Mouse (Mus musculus) heart, embryonic 11.5 days (tissue): Measurements from ENCODE around the gene Nf2. TPM values are rescaled to one million over a fixed set of nuclear protein-coding genes. Genes with fewer than 3 reads are reported as not detected.
"Not testable (repeated sequence)": the region's sequence is repeated elsewhere in the genome, so short reads cannot be mapped to it uniquely, and the experiment has no call there.

Source experiments
- ATAC-seq: fragments of 200-750 bp; cut with Nextera tagmentation; replicated peaks from 2 replicates; pipeline ENCODE4 v1.8.0; 2017; ENCODE audit warnings: moderate library complexity; ENCODE audit not compliant: insufficient number of reproducible peaks, low FRiP score, low TSS enrichment
- H3K27ac ChIP-seq: fragments of 300-500 bp; sonication (generic); 2 replicates; pipeline ENCODE4 v1.5.1; 2014; ENCODE audit warnings: mild to moderate bottlenecking, low read depth, low read length
- H3K27me3 ChIP-seq: fragments of 300-500 bp; sonication (generic); 2 replicates; pipeline ENCODE4 v1.6.1; 2014; ENCODE audit warnings: mild to moderate bottlenecking, low read length, mixed read lengths; ENCODE audit not compliant: control insufficient read depth, insufficient read depth
- H3K36me3 ChIP-seq: fragments of 300-500 bp; sonication (generic); 2 replicates; pipeline ENCODE4 v1.6.1; 2014; ENCODE audit warnings: mild to moderate bottlenecking, low read length, moderate library complexity, mixed read lengths; ENCODE audit not compliant: control insufficient read depth, insufficient read depth
- H3K4me1 ChIP-seq: fragments of 300-500 bp; sonication (generic); 2 replicates; pipeline ENCODE4 v1.6.1; 2014; ENCODE audit warnings: low read length; ENCODE audit not compliant: control insufficient read depth, insufficient read depth
- H3K4me2 ChIP-seq: fragments of 300-500 bp; sonication (generic); 2 replicates; pipeline ENCODE4 v1.6.1; 2014; ENCODE audit warnings: mild to moderate bottlenecking, moderate library complexity
- H3K4me3 ChIP-seq: fragments of 300-500 bp; sonication (generic); 2 replicates; pipeline ENCODE4 v1.5.1; 2014; ENCODE audit warnings: low read depth, low read length
- H3K9ac ChIP-seq: fragments of 300-500 bp; sonication (generic); 2 replicates; pipeline ENCODE4 v1.6.1; 2014; ENCODE audit warnings: mild to moderate bottlenecking, low read depth, low read length, moderate library complexity
- H3K9me3 ChIP-seq: fragments of 300-500 bp; sonication (generic); replicated peaks from 2 replicates; pipeline ENCODE4 v1.6.1; 2016; ENCODE audit warnings: low read length; ENCODE audit not compliant: control insufficient read depth
- WGBS: fragments of 180-500 bp; shearing (Covaris S2); extraction: QIAGEN DNeasy Blood & Tissue Kit; methylation state at CpG from one replicate; pipeline ENCODE4 v1.1.7; 2014; ENCODE audit not compliant: insufficient replicate concordance; 5-methylcytosine and 5-hydroxymethylcytosine counted together
- polyA plus RNA-seq: library from polyadenylated mRNA; unstranded; fragments of >200 nt; fragmentation: Nextera tagmentation; extraction: Ambion mirVana; gene quantifications from 2 replicates; pipeline ENCODE4 v1.2.1, GENCODE M21; 2014

Gene Nf2
- polyA plus RNA-seq, 1 experiment from 2014 or later, result 32.7 TPM

DNA sequence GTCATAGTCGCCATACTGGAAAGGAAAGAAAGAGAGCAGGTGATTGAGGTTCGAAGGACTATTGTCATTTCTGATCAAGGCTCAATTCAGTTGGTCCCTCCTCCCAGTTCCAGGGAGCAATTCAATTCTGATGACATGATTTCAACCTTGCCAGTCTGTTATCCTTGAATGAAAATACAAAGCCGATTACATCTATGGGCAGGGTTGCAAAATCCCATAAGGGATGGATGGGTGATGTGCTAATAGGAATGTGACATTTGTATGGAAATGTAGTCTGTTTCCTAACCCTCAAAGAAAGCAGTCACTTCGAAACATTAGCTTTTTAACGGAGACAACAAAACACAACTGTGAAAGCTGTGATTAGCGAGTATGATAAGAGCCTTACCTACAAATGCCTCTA lies 41.0 kb downstream of the Nf2 start:
- no peak for ATAC-seq
- Histone ChIP-seq H3K27ac (no peak overlapping the region), H3K9ac (no peak overlapping the region), H3K36me3 (peaks cover 2% of the 10 kb centered on the region; the same call in 1 of the 2 replicates), H3K4me1 (peaks cover 7% of the 10 kb centered on the region), H3K27me3 (no peaks in the 10 kb centered on the region), H3K4me2 (no peak overlapping the region), H3K9me3 (no peaks in the 10 kb centered on the region), H3K4me3 (no peak overlapping the region)
- 84% methylated on average over 6 of the region's 6 CpGs for WGBS

GRCm38 (mm10) chr11:4806031-4806715 lies 43.2 kb downstream of the Nf2 start:
- no peak overlapping the region for H3K9ac ChIP-seq
- H3K27me3 ChIP-seq, result no peaks in the 10 kb centered on the region
- no peak for ATAC-seq
- 72% methylated on average over 6 of the region's 6 CpGs for WGBS
- H3K36me3 ChIP-seq, result 0 out of 2 replicates have a peak, but pooled peaks cover 6% of the 10 kb centered on the region
- H3K27ac ChIP-seq, result no peak overlapping the region
- no peak overlapping the region for H3K4me3 ChIP-seq
- peaks cover 7% of the 10 kb centered on the region for H3K4me1 ChIP-seq
- no peak overlapping the region for H3K4me2 ChIP-seq
- no peaks in the 10 kb centered on the region for H3K9me3 ChIP-seq

DNA sequence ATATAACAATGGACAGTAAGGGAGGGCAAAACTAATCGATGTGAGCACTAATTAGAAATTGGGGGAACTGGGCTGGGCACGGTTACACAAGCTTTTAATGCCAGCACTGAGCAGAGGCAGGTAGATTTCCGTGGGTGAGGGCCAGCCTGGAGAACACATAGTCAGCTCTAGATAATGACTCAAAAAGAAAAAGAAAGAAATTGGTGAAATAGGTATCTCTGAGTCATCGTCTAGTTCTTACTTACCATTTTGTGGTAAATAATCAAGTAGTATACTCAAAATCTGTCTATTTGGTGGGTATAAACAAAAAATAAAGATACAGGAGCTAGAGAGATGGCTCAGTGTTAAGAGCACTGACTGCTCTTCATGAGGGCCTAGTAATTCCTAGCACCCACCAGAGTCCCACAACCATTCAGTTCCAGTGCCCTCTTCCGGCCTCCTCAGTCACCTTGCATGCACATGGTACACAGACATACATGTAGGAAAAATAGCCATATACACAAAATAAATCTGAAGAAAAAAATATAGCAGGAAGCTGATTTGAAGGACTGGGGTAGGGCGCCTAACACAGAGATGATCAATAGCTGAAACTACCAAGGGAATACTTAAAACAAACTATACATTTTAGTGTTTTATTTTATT lies 44.3 kb downstream of the Nf2 start:
- no peak overlapping the region for H3K4me2 ChIP-seq
- no peak for ATAC-seq
- no peak overlapping the region for H3K4me3 ChIP-seq
- no peaks in the 10 kb centered on the region for H3K27me3 ChIP-seq
- no peak overlapping the region for H3K9ac ChIP-seq
- H3K36me3 ChIP-seq, result 0 out of 2 replicates have a peak, but pooled peaks cover 6% of the 10 kb centered on the region
- H3K27ac ChIP-seq, result no peak overlapping the region
- peaks cover 12% of the 10 kb centered on the region for H3K4me1 ChIP-seq
- H3K9me3 ChIP-seq, result no peaks in the 10 kb centered on the region
- WGBS, result 91% methylated on average over 6 of the region's 6 CpGs

DNA sequence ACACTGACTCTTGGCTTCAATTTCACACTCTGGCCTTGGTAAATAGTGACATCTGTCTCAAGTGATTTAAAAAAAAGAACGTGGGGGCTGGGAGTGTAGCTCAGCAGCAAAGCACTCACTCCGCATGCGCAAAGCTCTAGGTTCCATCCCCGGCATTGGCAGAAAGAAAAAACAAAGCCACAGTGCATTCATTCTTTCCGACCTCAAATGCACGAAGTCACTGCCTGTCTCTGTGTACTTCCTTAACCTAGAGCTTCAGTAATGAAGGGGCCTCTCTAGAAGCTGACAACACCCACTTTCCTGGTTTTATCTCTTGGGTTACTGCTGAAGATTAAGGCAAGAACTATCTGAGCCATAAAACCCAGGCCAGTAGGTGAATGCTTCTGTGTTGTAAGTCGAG lies 45.4 kb downstream of the Nf2 start:
- Histone ChIP-seq H3K27ac (peak overlapping the region; percentile 54), H3K4me2 (no peak overlapping the region)
- 35% methylated on average over 7 of the region's 7 CpGs for WGBS

GRCm38 (mm10) chr11:4803426-4803825 lies 45.9 kb downstream of the Nf2 start:
- Histone ChIP-seq H3K4me1 (peaks cover 12% of the 10 kb centered on the region), H3K9me3 (no peaks in the 10 kb centered on the region), H3K27ac (no peak overlapping the region), H3K27me3 (no peaks in the 10 kb centered on the region), H3K36me3 (0 out of 2 replicates have a peak, but pooled peaks cover 4% of the 10 kb centered on the region), H3K9ac (no peak overlapping the region), H3K4me2 (no peak overlapping the region), H3K4me3 (no peak overlapping the region)
- ATAC-seq, result no peak
- 69% methylated on average over 7 of the region's 7 CpGs for WGBS

More for the DNA sequence above, 45.4 kb downstream of the Nf2 start:
- Histone ChIP-seq H3K4me1 (peaks cover 12% of the 10 kb centered on the region), H3K27me3 (no peaks in the 10 kb centered on the region), H3K36me3 (0 out of 2 replicates have a peak, but pooled peaks cover 4% of the 10 kb centered on the region), H3K4me3 (no peak overlapping the region), H3K9me3 (no peaks in the 10 kb centered on the region), H3K9ac (no peak overlapping the region)
- no peak for ATAC-seq

DNA sequence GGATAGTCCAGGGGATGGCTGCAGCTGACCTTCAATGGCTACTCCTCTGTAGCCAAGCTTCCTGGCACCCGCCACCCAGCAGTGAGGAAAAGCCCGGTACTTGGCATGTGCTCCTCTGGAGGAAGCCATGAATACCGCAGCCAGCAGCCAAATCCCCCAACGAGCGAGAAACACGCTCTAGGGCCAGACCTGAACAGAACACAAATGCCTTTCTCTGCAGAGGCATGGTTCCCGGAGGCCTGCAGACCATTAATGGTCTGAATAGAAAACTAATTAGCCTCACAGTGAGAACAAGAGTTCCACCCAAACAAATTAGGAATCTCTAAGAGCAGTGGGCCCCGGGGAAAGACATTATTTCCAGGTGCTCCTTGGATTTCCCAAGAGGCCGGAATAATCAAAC lies 46.3 kb downstream of the Nf2 start:
- H3K4me3 ChIP-seq, result no peak overlapping the region
- WGBS, result 93% methylated on average over 9 of the region's 9 CpGs
- no peaks in the 10 kb centered on the region for H3K9me3 ChIP-seq
- no peak for ATAC-seq
- H3K4me2 ChIP-seq, result no peak overlapping the region
- peaks cover 12% of the 10 kb centered on the region for H3K4me1 ChIP-seq
- no peaks in the 10 kb centered on the region for H3K27me3 ChIP-seq
- no peak overlapping the region for H3K27ac ChIP-seq
- H3K9ac ChIP-seq, result no peak overlapping the region
- H3K36me3 ChIP-seq, result 0 out of 2 replicates have a peak, but pooled peaks cover 4% of the 10 kb centered on the region

DNA sequence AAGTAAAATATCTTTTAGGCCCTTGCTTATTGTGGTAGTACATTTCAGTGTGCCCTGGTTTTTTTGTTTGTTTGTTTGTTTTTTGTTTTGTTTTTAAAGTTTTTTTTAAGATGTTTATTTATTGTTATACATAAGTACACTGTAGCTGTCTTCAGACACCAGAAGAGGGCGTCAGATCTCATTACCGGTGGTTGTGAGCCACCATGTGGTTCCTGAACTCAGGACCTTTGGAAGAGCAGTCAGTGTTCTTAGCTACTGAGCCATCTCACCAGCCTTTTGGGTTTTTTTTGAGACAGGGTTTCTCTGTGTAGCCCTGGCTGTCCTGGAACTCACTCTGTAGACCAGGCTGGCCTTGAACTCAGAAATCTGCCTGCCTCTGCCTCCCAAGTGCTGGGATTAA lies 46.9 kb downstream of the Nf2 start:
- not testable (repeated sequence) for H3K27me3 ChIP-seq, H3K4me3 ChIP-seq, H3K36me3 ChIP-seq, H3K9me3 ChIP-seq, H3K27ac ChIP-seq, H3K9ac ChIP-seq, ATAC-seq, H3K4me2 ChIP-seq
- 86% methylated on average over 2 of the region's 2 CpGs for WGBS
- H3K4me1 ChIP-seq, result peaks cover 12% of the 10 kb centered on the region

DNA sequence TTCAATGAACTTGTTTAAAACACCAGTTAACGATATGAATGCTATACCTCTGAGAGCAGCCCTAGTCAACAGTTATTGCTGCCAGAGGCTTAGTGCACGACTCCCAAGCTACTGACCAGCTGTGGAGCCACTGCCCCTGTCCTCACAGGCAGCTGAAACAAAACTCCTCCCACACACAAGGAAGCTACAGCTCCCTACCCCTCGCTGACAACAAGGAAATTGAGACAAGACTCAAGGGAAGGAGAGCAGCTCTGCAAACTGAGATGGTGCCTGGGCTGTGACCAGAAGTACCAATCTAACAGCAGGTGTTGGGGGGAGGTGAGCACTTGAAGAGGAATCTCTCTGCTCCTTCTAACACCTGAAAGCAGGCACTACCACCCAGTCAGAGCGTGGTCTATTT lies 48.7 kb downstream of the Nf2 start:
- Histone ChIP-seq H3K9me3 (no peaks in the 10 kb centered on the region), H3K4me2 (no peak overlapping the region), H3K4me3 (no peak overlapping the region), H3K27me3 (no peaks in the 10 kb centered on the region), H3K27ac (no peak overlapping the region), H3K4me1 (peaks cover 12% of the 10 kb centered on the region), H3K36me3 (0 out of 2 replicates have a peak, but pooled peaks cover 4% of the 10 kb centered on the region), H3K9ac (no peak overlapping the region)
- no peak for ATAC-seq
- 48% methylated on average over 4 of the region's 4 CpGs for WGBS
